Mouse (Mus musculus) testis, adult 2 months (tissue): ENCODE measurements around the gene Itm2a.

Source experiments
- CTCF ChIP-seq: fragments of 200-500 bp; IDR thresholded peaks from 2 replicates; pipeline ENCODE4 v1.5.1; 2012; ENCODE audit warnings: low read depth, mild to moderate bottlenecking, inconsistent platforms, low read length, moderate library complexity; ENCODE audit not compliant: control insufficient read depth, insufficient read depth, insufficient replicate concordance
- POLR2A ChIP-seq: fragments of 200-500 bp; IDR thresholded peaks from 2 replicates; pipeline ENCODE4 v1.6.1; 2012; ENCODE audit warnings: low read depth, mild to moderate bottlenecking, inconsistent platforms, low read length, moderate library complexity; ENCODE audit not compliant: control insufficient read depth

DNA sequence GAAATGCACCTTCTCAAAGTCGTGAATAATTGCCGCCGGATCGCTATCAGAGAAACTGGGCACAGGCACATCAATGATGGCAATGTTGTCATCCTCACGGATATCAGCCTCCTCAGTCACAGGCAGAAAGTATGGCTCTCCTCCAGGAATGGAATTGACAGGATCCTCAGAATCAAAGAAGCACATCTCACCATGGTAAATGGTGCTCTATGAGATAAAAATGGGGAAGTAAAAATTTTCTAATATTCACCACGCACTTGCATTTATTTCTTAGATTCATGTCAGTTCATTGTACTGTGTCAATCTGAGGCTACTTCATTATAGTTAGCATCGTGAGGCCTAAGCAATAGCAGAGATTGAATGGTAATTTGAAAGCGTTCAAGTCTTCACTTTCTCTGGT is 4.1 kb downstream of the Itm2a start:
- TF ChIP-seq POLR2A (no peak), CTCF (no peak)
